Mouse (Mus musculus): ENCODE measurements around the gene Pim1.

GRCm38 (mm10) chr17:29464068-29464467, 26.5 kb upstream of the Pim1 start:
- no peak for TF ChIP-seq CTCF (IDR thresholded peaks at IDR 0.05; ENCODE audit: borderline replicate concordance, insufficient read depth, low read depth, low read length)
- no peak for TF ChIP-seq POLR2A (IDR thresholded peaks at IDR 0.05; ENCODE audit: borderline replicate concordance, insufficient read depth, low read length)

Measured in cerebellum, adult 2 months (tissue).